ENCODE assay signal across 11 mouse cellular contexts in the genomic region with DNA sequence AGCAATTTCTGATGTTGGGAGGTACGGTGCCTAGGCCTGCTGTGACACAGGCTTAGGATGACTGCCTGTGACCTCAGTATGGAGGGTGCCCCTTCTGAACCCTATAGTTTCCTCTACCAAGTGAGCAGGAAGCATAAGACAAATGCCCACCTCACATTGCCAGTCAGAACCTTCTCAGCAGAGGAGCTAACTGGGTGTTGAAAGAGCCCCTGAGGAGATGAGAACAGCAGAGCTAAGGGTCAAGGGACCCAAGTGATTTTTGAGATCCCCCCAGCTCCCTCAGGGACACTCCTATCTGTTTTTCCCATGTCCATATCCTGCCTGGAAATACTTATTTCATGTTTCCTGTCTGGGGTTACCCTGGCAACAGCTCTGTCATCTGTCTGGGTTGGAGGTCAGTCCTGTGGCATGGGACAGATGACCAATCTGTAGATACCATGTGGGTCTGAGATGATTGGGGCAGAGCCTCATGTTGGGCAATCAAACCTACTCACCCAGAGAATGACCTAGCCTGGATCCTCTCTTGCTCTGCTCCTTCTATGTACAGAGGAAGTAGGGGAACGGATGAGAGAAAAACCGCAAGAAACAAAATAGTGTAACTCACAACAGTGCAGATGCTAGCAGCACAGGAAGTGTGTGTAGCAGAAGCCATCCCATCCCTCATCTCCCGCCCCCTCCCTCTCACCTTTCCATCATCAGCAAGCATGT.
DNase-seq lines count a peak whose midpoint lies in the region; ATAC-seq and TF ChIP-seq lines count a peak whose summit lies in the region.
"Had no signal": no experiment of that assay in that cellular context is flagged by ENCODE, and none has a peak within 500 bp of the region (broad histone marks: within the 10 kb centered on the region; RNA-seq: fewer than 3 reads in every experiment).

No protein-coding gene starts in this region.

- 22% methylated on average over 4 of the region's 4 CpGs for WGBS in spleen, adult 2 months
- WGBS in bone marrow, adult 2 months: 17% methylated on average over 4 of the region's 4 CpGs

- H3K27me3 ChIP-seq in spleen, adult 2 months (ENCODE audit: control insufficient read depth, insufficient read depth, low read length): no peaks in the 10 kb centered on the region
- H3K27me3 ChIP-seq: intestine, embryonic 15.5 days had no signal

- peaks cover 49% of the 10 kb centered on the region for H3K4me1 ChIP-seq in spleen, adult 2 months (ENCODE audit: control insufficient read depth, insufficient read depth, insufficient read length)
- peaks cover 12% of the 10 kb centered on the region for H3K4me1 ChIP-seq in bone marrow, adult 2 months (ENCODE audit: control insufficient read depth, insufficient read depth, low read length)

- no peak for TF ChIP-seq CTCF in spleen, adult 2 months (IDR thresholded peaks at IDR 0.05; ENCODE audit: extremely low read depth, insufficient read depth, insufficient read length, insufficient replicate concordance)
- no peak for TF ChIP-seq CTCF in bone marrow, adult 2 months (IDR thresholded peaks at IDR 0.05; ENCODE audit: control insufficient read depth, insufficient read depth, low read length)

- H3K36me3 ChIP-seq in spleen, adult 2 months (ENCODE audit: control insufficient read depth, insufficient read depth, low read length): 0 out of 2 replicates have a peak, but pooled peaks cover 2% of the 10 kb centered on the region
- H3K36me3 ChIP-seq: intestine, embryonic 15.5 days had no signal

- H3K4me3 ChIP-seq in spleen, adult 2 months (ENCODE audit: extremely low read depth, insufficient read depth, insufficient read length): no peak overlapping the region
- H3K4me3 ChIP-seq in bone marrow, adult 2 months (replicated peaks; ENCODE audit: control insufficient read depth, low read depth, low read length): no peak overlapping the region
- H3K4me3 ChIP-seq: intestine, embryonic 15.5 days had no signal

- no peak for TF ChIP-seq POLR2A in spleen, adult 2 months (IDR thresholded peaks at IDR 0.05; ENCODE audit: low read depth, low read length)
- TF ChIP-seq POLR2A in bone marrow, adult 2 months (IDR thresholded peaks at IDR 0.05; ENCODE audit: borderline replicate concordance, control insufficient read depth, low read depth, low read length): no peak

- ATAC-seq in megakaryocyte progenitor cell, adult 5-6 weeks (replicated peaks; ENCODE audit: poor library complexity): peak; percentile 72
- ATAC-seq: forebrain, embryonic 14.5 days; intestine, embryonic 15.5 days had no signal

- peak overlapping the region; percentile 75 for H3K27ac ChIP-seq in spleen, adult 2 months (ENCODE audit: insufficient read depth, low read length)
- peak overlapping the region; percentile 35 for H3K27ac ChIP-seq in bone marrow, adult 2 months (ENCODE audit: control insufficient read depth, insufficient read depth, low read depth, low read length, poor library complexity)
- H3K27ac ChIP-seq: intestine, embryonic 15.5 days had no signal

- no peak for DNase-seq in spleen, adult 2 months (ENCODE audit: low read depth in 1 of 2, low spot score in 2 of 2)
- DNase-seq in spleen, adult 18-20 months: no peak
- peak; percentile 56 for DNase-seq in thymus, postnatal 4 days
- DNase-seq in ovary, postnatal 10 days (ENCODE audit: low spot score): no peak
- no peak for DNase-seq in kidney, postnatal 14 days
- DNase-seq: heart, adult 18-20 months; layer of hippocampus, adult 9-11 months had no signal
